Mouse (Mus musculus): Measurements from ENCODE around the gene Slc2a6.

DNA sequence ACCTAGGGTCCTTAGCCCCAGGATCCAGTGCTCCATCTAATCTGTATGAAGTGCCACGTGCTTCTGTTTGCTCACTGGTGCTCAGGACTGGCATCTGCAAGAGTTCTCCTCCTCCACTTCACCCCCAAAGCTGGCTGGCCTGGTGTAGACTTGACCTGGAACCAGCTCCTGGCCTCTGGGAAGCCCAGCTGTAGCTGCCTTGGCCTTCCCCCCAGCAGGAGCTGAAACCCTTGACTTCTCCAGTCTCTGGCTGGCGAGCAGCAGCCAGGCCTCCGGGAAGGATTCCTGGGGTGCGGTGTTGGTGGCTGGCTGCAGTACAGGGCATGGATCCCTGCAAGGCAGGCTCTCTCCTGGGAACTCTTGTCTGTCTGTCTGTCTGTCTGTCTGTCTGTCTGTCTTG is 16.4 kb upstream of the Slc2a6 start:
- TF ChIP-seq TAL1 (IDR thresholded peaks at IDR 0.05; ENCODE audit: low read length), result no peak
- no peak for TF ChIP-seq GATA1 (IDR thresholded peaks at IDR 0.05; ENCODE audit: low read length)
